Comparison of ENCODE assay signal across 12 mouse cellular contexts in the genomic region with DNA sequence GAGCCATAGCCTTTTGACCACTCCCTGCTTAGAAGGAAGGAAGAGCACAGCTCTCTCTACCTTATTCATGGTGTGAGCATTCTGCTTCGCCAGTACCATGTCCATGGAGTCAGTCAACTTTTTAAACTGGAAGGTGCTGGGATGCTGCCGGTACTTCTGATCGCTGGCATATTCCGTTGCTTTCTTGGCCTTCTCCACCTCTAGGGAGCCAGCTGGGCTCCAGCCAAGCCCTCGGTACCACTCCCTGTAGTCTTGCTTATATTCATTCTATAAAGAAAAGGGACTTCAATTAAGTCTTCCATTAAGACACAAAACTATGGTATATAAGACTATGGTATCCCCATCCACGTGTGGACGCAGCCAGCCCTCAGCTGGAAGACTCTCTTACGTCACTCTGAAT.
"Had no signal": no experiment of that assay in that cellular context is flagged by ENCODE, and none has a peak within 500 bp of the region (broad histone marks: within the 10 kb centered on the region; RNA-seq: fewer than 3 reads in every experiment).

No protein-coding gene starts in this region.

- DNase-seq: lung, embryonic 14.5 days; lung, postnatal 10 days; lung, postnatal 4 days; midbrain, embryonic 14.5 days; retina, postnatal 1 day; right cerebral cortex, adult 18-20 months; right cerebral cortex, postnatal 25 days; right cerebral cortex, postnatal 4 days; spleen, adult 18-20 months; thymus, adult 18-20 months; thymus, postnatal 14 days; thymus, postnatal 36 days had no signal
